Mouse (Mus musculus) spleen, adult 2 months (tissue): ENCODE results near the gene Sntg2. TPM values are rescaled to one million over a fixed set of nuclear protein-coding genes. Genes with fewer than 3 reads are reported as not detected.

Experiments
- DNase-seq, 2 experiments: peaks; one replicate each; pipeline versions ENCODE4 v3.0.0 to v3.0.0-alpha.2; 2012 to 2021; ENCODE audit warnings: low spot score in 2 of 2, low read depth in 1 of 2
- H3K27ac ChIP-seq: fragments of 200-500 bp; 2 replicates; pipeline ENCODE4 v1.5.1; 2012; ENCODE audit warnings: low read length, inconsistent platforms; ENCODE audit not compliant: insufficient read depth
- H3K27me3 ChIP-seq: fragments of 200-500 bp; 2 replicates; pipeline ENCODE4 v1.6.1; 2012; ENCODE audit warnings: mild to moderate bottlenecking, moderate library complexity, low read length, inconsistent platforms; ENCODE audit not compliant: control insufficient read depth, insufficient read depth
- H3K36me3 ChIP-seq: fragments of 200-500 bp; 2 replicates; pipeline ENCODE4 v1.6.1; 2012; ENCODE audit warnings: mild to moderate bottlenecking, low read length, inconsistent platforms; ENCODE audit not compliant: control insufficient read depth, insufficient read depth
- H3K4me1 ChIP-seq: fragments of 200-500 bp; 2 replicates; pipeline ENCODE4 v1.6.1; 2011; ENCODE audit warnings: inconsistent platforms; ENCODE audit not compliant: control insufficient read depth, insufficient read depth, insufficient read length
- H3K4me3 ChIP-seq: fragments of 200-500 bp; 2 replicates; pipeline ENCODE4 v1.5.1; 2011; ENCODE audit warnings: mild to moderate bottlenecking, inconsistent platforms; ENCODE audit not compliant: insufficient read depth, insufficient read length; ENCODE audit errors: extremely low read depth
- CTCF ChIP-seq: fragments of 200-500 bp; IDR thresholded peaks from 2 replicates; pipeline ENCODE4 v1.5.1; 2011; ENCODE audit warnings: mild to moderate bottlenecking, inconsistent platforms; ENCODE audit not compliant: insufficient read depth, insufficient read length, insufficient replicate concordance; ENCODE audit errors: extremely low read depth
- POLR2A ChIP-seq: fragments of 200-500 bp; IDR thresholded peaks from 2 replicates; pipeline ENCODE4 v1.6.1; 2011; ENCODE audit warnings: low read depth, low read length, inconsistent platforms
- WGBS: fragments of 180-500 bp; shearing (Covaris S2); methylation state at CpG from one replicate; pipeline ENCODE4 v1.1.7; 2018; 5-methylcytosine and 5-hydroxymethylcytosine counted together
- polyA plus RNA-seq: library from polyadenylated mRNA; depleted of rRNA; stranded (reverse); fragments of >200 nt; gene quantifications from 2 replicates; pipeline ENCODE4 v1.2.3, GENCODE M21; 2012

Gene Sntg2
- polyA plus RNA-seq, 1 experiment = 0.18 TPM

GRCm38 (mm10) chr12:30283741-30284140 is 89.4 kb downstream of the Sntg2 start:
- Histone ChIP-seq H3K27ac (no peak overlapping the region), H3K27me3 (no peaks in the 10 kb centered on the region), H3K4me3 (no peak overlapping the region), H3K36me3 (no peaks in the 10 kb centered on the region), H3K4me1 (no peaks in the 10 kb centered on the region)
- 79% methylated on average over 4 of the region's 4 CpGs for WGBS
- TF ChIP-seq CTCF (no peak), POLR2A (no peak)
- DNase-seq = no peak

GRCm38 (mm10) chr12:30272242-30272985 is 100.8 kb downstream of the Sntg2 start:
- Histone ChIP-seq H3K4me1 (no peaks in the 10 kb centered on the region), H3K27ac (no peak overlapping the region), H3K36me3 (no peaks in the 10 kb centered on the region), H3K4me3 (no peak overlapping the region), H3K27me3 (no peaks in the 10 kb centered on the region)
- 87% methylated on average over 8 of the region's 8 CpGs for WGBS
- TF ChIP-seq POLR2A (no peak), CTCF (no peak)
- DNase-seq = no peak

- H3K27me3 ChIP-seq = no peaks in the 10 kb centered on the region
- TF ChIP-seq POLR2A = no peak
- TF ChIP-seq CTCF = no peak
- no peak overlapping the region for H3K27ac ChIP-seq
- 85% methylated on average over 5 of the region's 5 CpGs for WGBS
- H3K36me3 ChIP-seq = no peaks in the 10 kb centered on the region
- H3K4me3 ChIP-seq = no peak overlapping the region
- DNase-seq = no peak
- no peaks in the 10 kb centered on the region for H3K4me1 ChIP-seq
Observed at GRCm38 (mm10) chr12:30264206-30264605, 109.0 kb downstream of the Sntg2 start.

GRCm38 (mm10) chr12:30261187-30261586 is 112.0 kb downstream of the Sntg2 start:
- no peaks in the 10 kb centered on the region for H3K27me3 ChIP-seq
- WGBS = 25% methylated on average over 2 of the region's 2 CpGs
- no peak overlapping the region for H3K27ac ChIP-seq
- H3K36me3 ChIP-seq = no peaks in the 10 kb centered on the region
- H3K4me3 ChIP-seq = no peak overlapping the region
- DNase-seq = no peak
- TF ChIP-seq CTCF = no peak
- TF ChIP-seq POLR2A = no peak
- H3K4me1 ChIP-seq = no peaks in the 10 kb centered on the region

- no peak for TF ChIP-seq POLR2A
- 63% methylated on average over 2 of the region's 2 CpGs for WGBS
- Histone ChIP-seq H3K4me3 (no peak overlapping the region), H3K36me3 (no peaks in the 10 kb centered on the region), H3K27me3 (no peaks in the 10 kb centered on the region), H3K27ac (no peak overlapping the region), H3K4me1 (no peaks in the 10 kb centered on the region)
- DNase-seq = no peak
Observed at GRCm38 (mm10) chr12:30258641-30259040, 114.5 kb downstream of the Sntg2 start.

GRCm38 (mm10) chr12:30257664-30258063 is 115.5 kb downstream of the Sntg2 start:
- Histone ChIP-seq H3K4me1 (no peaks in the 10 kb centered on the region), H3K4me3 (no peak overlapping the region), H3K36me3 (no peaks in the 10 kb centered on the region), H3K27ac (no peak overlapping the region), H3K27me3 (no peaks in the 10 kb centered on the region)
- 57% methylated on average over 7 of the region's 7 CpGs for WGBS
- TF ChIP-seq CTCF = no peak
- no peak for TF ChIP-seq POLR2A
- no peak for DNase-seq

GRCm38 (mm10) chr12:30256207-30256606 is 117.0 kb downstream of the Sntg2 start:
- H3K4me1 ChIP-seq = no peaks in the 10 kb centered on the region
- no peaks in the 10 kb centered on the region for H3K27me3 ChIP-seq
- 84% methylated on average over 3 of the region's 3 CpGs for WGBS
- DNase-seq = no peak
- TF ChIP-seq CTCF (no peak), POLR2A (no peak)
- no peak overlapping the region for H3K27ac ChIP-seq
- H3K4me3 ChIP-seq = no peak overlapping the region
- no peaks in the 10 kb centered on the region for H3K36me3 ChIP-seq
